8 mouse cellular contexts compared by ENCODE assay signal in the genomic region with DNA sequence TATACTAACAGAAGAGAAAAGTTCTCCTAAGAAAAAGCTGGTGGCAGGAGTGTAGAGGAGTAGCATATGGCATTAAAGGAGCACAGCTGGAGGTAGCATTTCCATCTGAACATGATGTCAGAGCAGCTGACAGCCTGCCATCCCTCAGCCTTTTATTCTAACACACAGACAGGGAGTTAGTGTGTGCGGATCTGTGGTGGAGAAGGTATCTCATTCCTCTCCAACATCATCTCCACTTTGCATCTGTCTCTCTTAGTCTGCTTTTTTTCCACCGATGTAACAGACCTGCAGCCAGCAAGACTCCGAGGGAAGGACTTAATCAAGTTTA. TPM values are rescaled to one million over a fixed set of nuclear protein-coding genes. Genes with fewer than 3 reads are reported as not detected.
A peak's percentile ranks its signal among the peaks of the same experiment; 100 is the strongest.
DNase-seq lines count a peak whose midpoint lies in the region; ATAC-seq and TF ChIP-seq lines count a peak whose summit lies in the region.

No protein-coding gene starts in this region.

- H3K27ac ChIP-seq in hindbrain, embryonic 11.5 days (ENCODE audit: low read depth, low read length): peak overlapping the region; percentile 100
- H3K27ac ChIP-seq in liver, postnatal 0 days (ENCODE audit: low read depth): peak overlapping the region; percentile 99; the same call in 1 of the 2 replicates

- no peaks in the 10 kb centered on the region for H3K9me3 ChIP-seq in hindbrain, embryonic 11.5 days (ENCODE audit: control insufficient read depth, low read length)
- no peaks in the 10 kb centered on the region for H3K9me3 ChIP-seq in liver, postnatal 0 days (ENCODE audit: low read length)

- no peaks in the 10 kb centered on the region for H3K27me3 ChIP-seq in hindbrain, embryonic 11.5 days (ENCODE audit: control insufficient read depth, insufficient read depth, low read length)
- H3K27me3 ChIP-seq in liver, postnatal 0 days (ENCODE audit: insufficient read depth, low read length): no peaks in the 10 kb centered on the region

- peak overlapping the region; percentile 72 for H3K4me2 ChIP-seq in hindbrain, embryonic 11.5 days (replicated peaks; ENCODE audit: low read depth, low read length)
- H3K4me2 ChIP-seq in liver, postnatal 0 days (ENCODE audit: low read depth, low read length): peak overlapping the region; percentile 92

- DNase-seq in layer of hippocampus, adult 11-12 months (ENCODE audit: low spot score): peak; percentile 76
- DNase-seq in layer of hippocampus, postnatal 14 days (ENCODE audit: low spot score in 2 of 2): no peak
- peak; percentile 90 to 93 for DNase-seq in cerebellum, postnatal 10 days
- DNase-seq in hindbrain, embryonic 11.5 days (ENCODE audit: low spot score): peak; percentile 67
- DNase-seq in liver, postnatal 0 days: no peak
- DNase-seq in adrenal gland, postnatal 10 days: no peak
- DNase-seq in gastrocnemius, postnatal 4 days (ENCODE audit: low spot score in 2 of 2): no peak
- DNase-seq in adrenal gland, postnatal 36 days: no peak

- 7% methylated on average over 3 of the region's 3 CpGs for WGBS in hindbrain, embryonic 11.5 days
- WGBS in liver, postnatal 0 days (ENCODE audit: insufficient replicate concordance): 52% methylated on average over 3 of the region's 3 CpGs

- peaks cover 16% of the 10 kb centered on the region for H3K4me1 ChIP-seq in hindbrain, embryonic 11.5 days (replicated peaks; ENCODE audit: control insufficient read depth, insufficient read depth, low read length)
- peaks cover 20% of the 10 kb centered on the region for H3K4me1 ChIP-seq in liver, postnatal 0 days (ENCODE audit: insufficient read depth)

- no peak for ATAC-seq in hindbrain, embryonic 11.5 days (ENCODE audit: low FRiP score)
- no peak for ATAC-seq in liver, postnatal 0 days

- TF ChIP-seq EP300 in liver, postnatal 0 days (IDR thresholded peaks at IDR 0.05; ENCODE audit: low read depth): no peak

- H3K4me3 ChIP-seq in hindbrain, embryonic 11.5 days (ENCODE audit: low read depth, low read length): peak overlapping the region; percentile 90
- peak overlapping the region; percentile 75 for H3K4me3 ChIP-seq in liver, postnatal 0 days (ENCODE audit: low read depth, low read length)

- H3K9ac ChIP-seq in hindbrain, embryonic 11.5 days (ENCODE audit: low read depth, low read length): peak overlapping the region; percentile 99
- no peak overlapping the region for H3K9ac ChIP-seq in liver, postnatal 0 days (replicated peaks)

- no peak for TF ChIP-seq CTCF in liver, postnatal 0 days (IDR thresholded peaks at IDR 0.05; ENCODE audit: low read depth)

- H3K36me3 ChIP-seq in hindbrain, embryonic 11.5 days (ENCODE audit: control insufficient read depth, insufficient read depth, low read length): 0 out of 2 replicates have a peak, but pooled peaks cover 4% of the 10 kb centered on the region
- peaks cover 15% of the 10 kb centered on the region for H3K36me3 ChIP-seq in liver, postnatal 0 days (replicated peaks; ENCODE audit: insufficient read depth, low read length)

RNA-seq across cellular contexts. Expression of a gene that starts 2.3 kb away (rescaled TPM):
- 100 to 1,000 TPM; 592 to 608 TPM for total RNA-seq in layer of hippocampus, postnatal 14 days (2021)
- 9.4 and 20.0 TPM in 2 replicates for polyA plus RNA-seq in hindbrain, embryonic 11.5 days (2014; fragmentation: Nextera tagmentation; extraction: Ambion mirVana)
- polyA plus RNA-seq in liver, postnatal 0 days (2015; fragmentation: Nextera tagmentation; extraction: Ambion mirVana): 1.5 TPM in 2 replicates
- 10 to 100 TPM; 27.9 to 38.6 TPM for total RNA-seq in adrenal gland, postnatal 10 days (2021)
- total RNA-seq in gastrocnemius, postnatal 4 days (2021): 100 to 1,000 TPM in 1 of 2 experiments, 10 to 100 TPM in 1; 97.8 to 101 TPM
- total RNA-seq in adrenal gland, postnatal 36 days (2021): 10 to 100 TPM; 21.2 to 24.1 TPM

Comparison
In these comparisons a context has a peak if more than half of its experiments do, and no peak if none do; other contexts are left out.
1. DNase-seq: peak in layer of hippocampus, adult 11-12 months (single experiment), cerebellum, postnatal 10 days (2 of 2) and hindbrain, embryonic 11.5 days (single experiment); none in layer of hippocampus, postnatal 14 days (0 of 2), liver, postnatal 0 days (single experiment), adrenal gland, postnatal 10 days (single experiment), gastrocnemius, postnatal 4 days (0 of 2) and adrenal gland, postnatal 36 days (0 of 2).
2. RNA of a gene that starts 2.3 kb away (total RNA-seq): 592 to 608 TPM in layer of hippocampus, postnatal 14 days; 97.8 to 101 TPM in gastrocnemius, postnatal 4 days, 27.9 to 38.6 TPM in adrenal gland, postnatal 10 days and 21.2 to 24.1 TPM in adrenal gland, postnatal 36 days; every median in the first group is over 4 times any median in the second.